Mouse (Mus musculus): ENCODE data around the gene Large1.

DNA sequence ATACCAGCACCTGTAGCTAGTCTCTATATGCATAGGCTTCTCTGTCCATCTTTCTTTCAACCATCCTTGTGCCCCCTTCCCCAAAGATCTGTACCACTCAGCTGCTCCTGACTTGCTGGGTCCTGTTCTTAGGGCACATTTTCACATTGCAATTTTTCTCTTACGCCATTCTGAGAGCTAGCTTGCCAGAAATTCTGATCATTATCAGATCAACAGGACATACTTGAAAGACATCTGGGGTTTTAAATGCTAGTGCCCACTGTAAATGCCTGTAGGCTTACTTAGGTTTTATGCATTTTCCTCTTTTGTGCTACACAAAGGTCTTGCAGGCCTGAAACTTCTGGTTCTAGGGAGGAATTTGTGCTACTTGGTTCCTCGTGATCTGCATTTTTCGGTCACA lies 454.0 kb downstream of the Large1 start:
- TF ChIP-seq POLR2A (IDR thresholded peaks at IDR 0.05; ENCODE audit: low read depth, low read length), result no peak
- no peak for TF ChIP-seq CTCF (conservative IDR thresholded peaks at IDR 0.05; ENCODE audit: insufficient read depth, insufficient read length, low read depth, low read length)

Data from kidney, adult 2 months (tissue).